Mouse (Mus musculus): ENCODE measurements around the gene Ngdn. TPM values are rescaled to one million over a fixed set of nuclear protein-coding genes. Genes with fewer than 3 reads are reported as not detected.

Gene Ngdn
- total RNA-seq, 1 experiment: 53.5 TPM

DNA sequence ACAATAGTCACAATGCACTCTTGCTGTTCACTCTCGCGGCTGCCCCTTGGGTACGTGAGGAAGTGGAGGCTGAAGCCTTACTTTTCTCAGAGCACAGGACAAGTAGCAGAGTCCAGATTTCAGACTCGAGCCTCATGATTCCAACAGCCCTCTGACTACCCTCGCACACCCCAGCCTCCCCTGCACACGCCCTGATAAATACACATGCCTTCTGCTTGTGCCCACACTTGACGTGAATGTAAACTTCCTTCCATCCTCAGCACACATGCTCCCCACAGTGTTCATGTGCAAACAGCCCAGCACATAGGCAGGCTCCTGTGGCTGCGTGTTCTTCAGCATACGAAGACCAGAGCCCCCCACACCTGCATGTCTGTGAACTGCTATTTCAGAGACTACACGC, 21.6 kb upstream of the Ngdn start:
- no peak overlapping the region for H3K9ac ChIP-seq (ENCODE audit: insufficient read depth, low read depth, low read length, poor library complexity, severe bottlenecking)
- peaks cover 0 to 6% of the 10 kb centered on the region in 2 experiments; a peak in 1 of 4 replicates for H3K4me1 ChIP-seq (ENCODE audit: control insufficient read depth in 2 of 2, insufficient read depth in 2 of 2, low read length in 2 of 2, poor library complexity in 1 of 2)
- DNase-seq (ENCODE audit: low read depth, low spot score): no peak
- H3K27ac ChIP-seq (ENCODE audit: insufficient read depth, low read depth, low read length, poor library complexity, severe bottlenecking): no peak overlapping the region
- no peaks in the 10 kb centered on the region for H3K9me3 ChIP-seq (ENCODE audit: control insufficient read depth, insufficient read depth, low read depth, low read length)
- TF ChIP-seq CHD2 (IDR thresholded peaks at IDR 0.05; ENCODE audit: low read depth, low read length): no peak
- no peak for TF ChIP-seq ZNF384 (IDR thresholded peaks at IDR 0.05; ENCODE audit: low read depth, low read length)
- TF ChIP-seq MAFK (IDR thresholded peaks at IDR 0.05; ENCODE audit: insufficient read depth, low read depth, low read length): no peak
- no peak for TF ChIP-seq HCFC1 (IDR thresholded peaks at IDR 0.05; ENCODE audit: borderline replicate concordance, insufficient read depth, low read length)
- TF ChIP-seq ZC3H11A (IDR thresholded peaks at IDR 0.05; ENCODE audit: borderline replicate concordance, low read depth, low read length): no peak
- in situ Hi-C loops (cut with MboI; ENCODE audit: low sequenced_read_pairs in 2 of 2, unreplicated experiment in 2 of 2): no loop called here
- H3K4me3 ChIP-seq (ENCODE audit: insufficient read depth in 1 of 2, low read depth in 1 of 2, low read length in 2 of 2, poor library complexity in 1 of 2, severe bottlenecking in 1 of 2): no peak overlapping the region
- no peaks in the 10 kb centered on the region for H3K36me3 ChIP-seq (ENCODE audit: control insufficient read depth, insufficient read depth, low read length, poor library complexity, severe bottlenecking)

DNA sequence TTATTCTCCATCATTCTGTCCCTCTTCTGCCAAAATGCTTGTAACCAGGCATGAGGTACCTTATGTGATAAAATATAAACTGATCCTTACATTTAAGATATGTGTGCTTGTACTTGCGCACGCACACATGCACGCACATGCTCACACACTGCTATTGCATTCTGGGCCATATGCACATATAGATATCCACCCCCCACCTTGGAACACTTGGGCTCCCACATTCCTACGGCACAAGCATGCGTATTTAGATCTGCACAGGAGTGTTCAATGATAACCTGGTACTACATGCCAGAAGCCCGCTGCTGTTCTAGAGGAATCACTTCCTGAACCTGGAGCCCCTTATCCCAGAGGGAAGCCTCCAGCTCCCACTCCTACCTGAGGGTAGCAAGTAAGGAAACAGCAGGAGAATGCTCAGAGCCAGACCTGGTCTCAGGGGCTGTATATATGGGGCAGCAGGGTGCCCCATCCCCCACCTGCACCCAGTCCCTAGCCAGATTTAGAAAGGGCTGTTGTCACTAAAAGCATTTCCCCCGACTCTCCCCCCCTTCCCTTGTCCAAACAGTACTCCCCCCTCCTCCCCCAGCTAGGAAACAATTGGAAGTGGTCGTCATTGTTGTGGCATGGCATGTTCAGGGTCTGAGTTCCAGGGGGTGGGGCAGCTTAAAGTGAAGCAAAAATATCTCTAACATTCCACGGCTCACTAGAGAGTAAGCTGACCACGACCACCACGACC, 21.0 kb upstream of the Ngdn start, which contains the start of gene Myh7:
Myh7 (minus strand) TSS at position 491 of the 733 bp plus-strand sequence.
- Histone ChIP-seq H3K4me3 (ENCODE audit: insufficient read depth in 1 of 2, low read depth in 1 of 2, low read length in 2 of 2, poor library complexity in 1 of 2, severe bottlenecking in 1 of 2) (no peak within 1 kb of the TSS), H3K9ac (ENCODE audit: insufficient read depth, low read depth, low read length, poor library complexity, severe bottlenecking) (no peak within 1 kb of the TSS), H3K36me3 (ENCODE audit: control insufficient read depth, insufficient read depth, low read length, poor library complexity, severe bottlenecking) (no peaks in the 10 kb centered on the region), H3K4me1 (ENCODE audit: control insufficient read depth in 2 of 2, insufficient read depth in 2 of 2, low read length in 2 of 2, poor library complexity in 1 of 2) (peaks cover 0 to 6% of the 10 kb centered on the region in 2 experiments; a peak in 1 of 4 replicates), H3K27ac (ENCODE audit: insufficient read depth, low read depth, low read length, poor library complexity, severe bottlenecking) (no peak within 1 kb of the TSS), H3K9me3 (ENCODE audit: control insufficient read depth, insufficient read depth, low read depth, low read length) (no peaks in the 10 kb centered on the region)
- TF ChIP-seq MAFK (IDR thresholded peaks at IDR 0.05; ENCODE audit: insufficient read depth, low read depth, low read length) (no peak), CHD2 (IDR thresholded peaks at IDR 0.05; ENCODE audit: low read depth, low read length) (no peak), ZC3H11A (IDR thresholded peaks at IDR 0.05; ENCODE audit: borderline replicate concordance, low read depth, low read length) (no peak), ZNF384 (IDR thresholded peaks at IDR 0.05; ENCODE audit: low read depth, low read length) (no peak), HCFC1 (IDR thresholded peaks at IDR 0.05; ENCODE audit: borderline replicate concordance, insufficient read depth, low read length) (no peak)
- in situ Hi-C loops (cut with MboI; ENCODE audit: low sequenced_read_pairs in 2 of 2, unreplicated experiment in 2 of 2): no loop called here
- no peak for DNase-seq (ENCODE audit: low read depth, low spot score)

DNA sequence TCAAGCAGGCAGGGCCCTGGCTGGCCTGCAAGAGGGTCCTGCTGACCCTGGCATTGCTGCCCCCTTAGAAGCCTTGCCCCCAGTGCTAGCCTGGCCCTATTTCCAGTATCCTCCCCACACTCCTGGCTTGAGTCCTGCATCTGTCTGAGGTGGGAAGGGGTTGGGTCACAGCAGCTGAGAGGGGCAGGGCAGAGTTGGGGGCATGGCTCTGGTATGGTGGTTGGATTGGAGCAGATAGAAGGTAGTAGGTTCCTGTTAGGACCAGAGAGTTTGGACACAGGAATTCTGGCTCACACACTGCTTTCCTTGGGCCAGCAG, 20.4 kb upstream of the Ngdn start:
- H3K9me3 ChIP-seq (ENCODE audit: control insufficient read depth, insufficient read depth, low read depth, low read length): no peaks in the 10 kb centered on the region

DNA sequence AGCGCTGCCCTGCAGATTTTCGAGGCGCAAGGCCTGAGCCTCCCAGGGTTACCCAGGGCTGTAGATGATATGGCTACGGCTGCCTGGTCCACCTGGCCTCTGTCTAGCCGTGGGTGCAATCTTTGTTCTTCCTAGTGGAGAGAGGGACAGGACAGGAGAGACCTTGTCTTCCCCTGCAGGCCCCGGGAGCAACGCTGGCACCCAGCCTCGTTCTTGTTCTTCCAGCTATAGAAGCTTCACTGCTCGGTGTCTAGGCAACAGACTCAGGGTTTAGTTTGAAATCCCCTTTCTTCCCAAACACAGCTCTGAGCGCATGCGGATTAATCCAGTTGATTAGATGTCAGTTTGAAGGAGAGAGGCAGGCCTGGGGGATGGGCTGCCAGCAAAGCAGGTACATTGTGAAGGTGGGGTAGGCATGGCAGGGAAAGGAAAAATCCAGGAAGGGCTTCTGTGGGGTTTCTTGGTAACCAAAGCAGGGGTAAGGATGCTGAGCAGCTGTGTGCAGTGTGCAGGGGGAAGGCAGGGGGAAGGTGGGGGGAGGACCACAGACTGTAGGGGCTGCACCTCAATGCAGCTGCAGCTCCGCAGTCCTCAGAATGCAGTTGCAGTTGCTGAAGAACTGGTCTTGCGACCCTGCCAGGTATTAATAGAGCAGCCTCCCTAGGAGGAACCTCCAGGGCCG, 19.7 kb upstream of the Ngdn start:
- Histone ChIP-seq H3K4me1 (ENCODE audit: control insufficient read depth in 2 of 2, insufficient read depth in 2 of 2, low read length in 2 of 2, poor library complexity in 1 of 2) (peaks cover 0 to 6% of the 10 kb centered on the region in 2 experiments; a peak in 1 of 4 replicates), H3K9me3 (ENCODE audit: control insufficient read depth, insufficient read depth, low read depth, low read length) (no peaks in the 10 kb centered on the region), H3K36me3 (ENCODE audit: control insufficient read depth, insufficient read depth, low read length, poor library complexity, severe bottlenecking) (no peaks in the 10 kb centered on the region), H3K9ac (ENCODE audit: insufficient read depth, low read depth, low read length, poor library complexity, severe bottlenecking) (no peak overlapping the region), H3K27ac (ENCODE audit: insufficient read depth, low read depth, low read length, poor library complexity, severe bottlenecking) (no peak overlapping the region), H3K4me3 (ENCODE audit: insufficient read depth in 1 of 2, low read depth in 1 of 2, low read length in 2 of 2, poor library complexity in 1 of 2, severe bottlenecking in 1 of 2) (no peak overlapping the region)
- DNase-seq (ENCODE audit: low read depth, low spot score): no peak
- TF ChIP-seq ZC3H11A (IDR thresholded peaks at IDR 0.05; ENCODE audit: borderline replicate concordance, low read depth, low read length) (no peak), CHD2 (IDR thresholded peaks at IDR 0.05; ENCODE audit: low read depth, low read length) (no peak)
- in situ Hi-C loops (cut with MboI; ENCODE audit: low sequenced_read_pairs in 2 of 2, unreplicated experiment in 2 of 2): no loop called here

More for the DNA sequence above, 20.4 kb upstream of the Ngdn start:
- Histone ChIP-seq H3K36me3 (ENCODE audit: control insufficient read depth, insufficient read depth, low read length, poor library complexity, severe bottlenecking) (no peaks in the 10 kb centered on the region), H3K4me3 (ENCODE audit: insufficient read depth in 1 of 2, low read depth in 1 of 2, low read length in 2 of 2, poor library complexity in 1 of 2, severe bottlenecking in 1 of 2) (no peak overlapping the region), H3K27ac (ENCODE audit: insufficient read depth, low read depth, low read length, poor library complexity, severe bottlenecking) (no peak overlapping the region), H3K4me1 (ENCODE audit: control insufficient read depth in 2 of 2, insufficient read depth in 2 of 2, low read length in 2 of 2, poor library complexity in 1 of 2) (peaks cover 0 to 6% of the 10 kb centered on the region in 2 experiments; a peak in 1 of 4 replicates), H3K9ac (ENCODE audit: insufficient read depth, low read depth, low read length, poor library complexity, severe bottlenecking) (no peak overlapping the region)
- TF ChIP-seq ZC3H11A (IDR thresholded peaks at IDR 0.05; ENCODE audit: borderline replicate concordance, low read depth, low read length): no peak
- TF ChIP-seq ZNF384 (IDR thresholded peaks at IDR 0.05; ENCODE audit: low read depth, low read length): no peak
- no peak for TF ChIP-seq CHD2 (IDR thresholded peaks at IDR 0.05; ENCODE audit: low read depth, low read length)
- no peak for TF ChIP-seq HCFC1 (IDR thresholded peaks at IDR 0.05; ENCODE audit: borderline replicate concordance, insufficient read depth, low read length)
- no peak for TF ChIP-seq MAFK (IDR thresholded peaks at IDR 0.05; ENCODE audit: insufficient read depth, low read depth, low read length)
- no peak for DNase-seq (ENCODE audit: low read depth, low spot score)
- in situ Hi-C loops (cut with MboI; ENCODE audit: low sequenced_read_pairs in 2 of 2, unreplicated experiment in 2 of 2): no loop called here
